Mouse (Mus musculus) ES-E14 (cell line): ENCODE data around the gene Krtap5-1. TPM values are rescaled to one million over a fixed set of nuclear protein-coding genes. Genes with fewer than 3 reads are reported as not detected.
A peak's percentile ranks its signal among the peaks of the same experiment; 100 is the strongest.
"Not testable (repeated sequence)": the region's sequence is repeated elsewhere in the genome, so short reads cannot be mapped to it uniquely, and the experiment has no call there.

Source experiments
- DNase-seq: peaks from one replicate; pipeline ENCODE4 v3.0.0-alpha.2; 2013; ENCODE audit warnings: low read depth, low spot score
- H3K27ac ChIP-seq: 2 replicates; pipeline ENCODE4 v1.5.1; 2012; ENCODE audit warnings: low read depth, mild to moderate bottlenecking, low read length, moderate library complexity, mixed read lengths; ENCODE audit not compliant: poor library complexity, insufficient read depth, severe bottlenecking
- H3K36me3 ChIP-seq: 2 replicates; pipeline ENCODE4 v1.6.1; 2012; ENCODE audit warnings: mild to moderate bottlenecking, low read length, moderate library complexity, mixed read lengths; ENCODE audit not compliant: control insufficient read depth, poor library complexity, insufficient read depth, severe bottlenecking
- H3K4me1 ChIP-seq, 2 experiments: fragments of 150-350 bp in 1 of 2; sonication (generic) in 1 of 2; 2 replicates each; pipeline ENCODE4 v1.6.1; 2012; ENCODE audit warnings: low read length in 2 of 2, mild to moderate bottlenecking in 1 of 2, mixed read lengths in 1 of 2; ENCODE audit not compliant: control insufficient read depth in 2 of 2, insufficient read depth in 2 of 2, poor library complexity in 1 of 2
- H3K4me3 ChIP-seq, 2 experiments: fragments of 150-350 bp in 1 of 2; sonication (generic) in 1 of 2; 2 replicates each; pipeline ENCODE4 v1.5.1; 2012; ENCODE audit warnings: low read length in 2 of 2, low read depth in 1 of 2, mild to moderate bottlenecking in 1 of 2, mixed read lengths in 1 of 2; ENCODE audit not compliant: insufficient read depth in 1 of 2, poor library complexity in 1 of 2, severe bottlenecking in 1 of 2
- H3K9ac ChIP-seq: 2 replicates; pipeline ENCODE4 v1.6.1; 2012; ENCODE audit warnings: low read depth, mild to moderate bottlenecking, low read length, mixed read lengths; ENCODE audit not compliant: poor library complexity, insufficient read depth, severe bottlenecking
- H3K9me3 ChIP-seq: fragments of 150-350 bp; sonication (generic); 2 replicates; pipeline ENCODE4 v1.6.1; 2012; ENCODE audit warnings: low read depth, mild to moderate bottlenecking, low read length; ENCODE audit not compliant: control insufficient read depth, insufficient read depth
- CHD2 ChIP-seq: IDR thresholded peaks from 2 replicates; pipeline ENCODE4 v1.6.1; 2014; ENCODE audit warnings: mild to moderate bottlenecking, low read depth, low read length, inconsistent platforms
- HCFC1 ChIP-seq: IDR thresholded peaks from 2 replicates; pipeline ENCODE4 v1.6.1; 2012; ENCODE audit warnings: low read length, inconsistent platforms, borderline replicate concordance; ENCODE audit not compliant: insufficient read depth
- MAFK ChIP-seq: IDR thresholded peaks from 2 replicates; pipeline ENCODE4 v1.6.1; 2014; ENCODE audit warnings: mild to moderate bottlenecking, low read depth, low read length, inconsistent platforms; ENCODE audit not compliant: insufficient read depth
- ZC3H11A ChIP-seq: IDR thresholded peaks from 2 replicates; pipeline ENCODE4 v1.6.1; 2012; ENCODE audit warnings: low read depth, mild to moderate bottlenecking, inconsistent platforms, low read length, borderline replicate concordance
- ZNF384 ChIP-seq: IDR thresholded peaks from 2 replicates; pipeline ENCODE4 v1.6.1; 2012; ENCODE audit warnings: low read depth, low read length, inconsistent platforms
- in situ Hi-C, 2 experiments: fragments of 600-800 bp; cut with MboI; formaldehyde crosslinking; loops; one replicate each; pipeline ENCODE4 v1.15.1; 2025; ENCODE audit warnings: low sequenced_read_pairs in 2 of 2, inconsistent platforms in 1 of 2; ENCODE audit not compliant: unreplicated experiment in 2 of 2
- total RNA-seq: library from RNA; depleted of rRNA; stranded (reverse); fragments of 300-350 nt; gene quantifications from 2 replicates; pipeline ENCODE4 v1.2.3, GENCODE M21; 2012

Gene Krtap5-1
- total RNA-seq, 1 experiment, result not detected

- TF ChIP-seq ZNF384 (no peak), CHD2 (no peak), HCFC1 (no peak), ZC3H11A (no peak), MAFK (no peak)
- Histone ChIP-seq H3K36me3 (no peaks in the 10 kb centered on the region), H3K4me3 (no peak overlapping the region), H3K4me1 (peaks cover 0 to 3% of the 10 kb centered on the region in 2 experiments; a peak in 1 of 4 replicates), H3K9ac (no peak overlapping the region), H3K9me3 (no peaks in the 10 kb centered on the region), H3K27ac (no peak overlapping the region)
- DNase-seq, result no peak
- in situ Hi-C loops, result no loop called here
These were observed 11.6 kb downstream of the Krtap5-1 start for GRCm38 (mm10) chr7:142285130-142285835.

GRCm38 (mm10) chr7:142284615-142285080 is 12.3 kb downstream of the Krtap5-1 start:
- no peak overlapping the region for H3K27ac ChIP-seq
- no peaks in the 10 kb centered on the region for H3K9me3 ChIP-seq

GRCm38 (mm10) chr7:142284023-142284591 is 12.8 kb downstream of the Krtap5-1 start:
- H3K9me3 ChIP-seq, result no peaks in the 10 kb centered on the region
- H3K36me3 ChIP-seq, result no peaks in the 10 kb centered on the region
- peak; percentile 74 for DNase-seq
- H3K4me1 ChIP-seq, result peaks cover 0 to 3% of the 10 kb centered on the region in 2 experiments; a peak in 1 of 4 replicates
- in situ Hi-C loops, result no loop called here
- H3K27ac ChIP-seq, result no peak overlapping the region
- H3K9ac ChIP-seq, result peak overlapping the region; percentile 70
- H3K4me3 ChIP-seq, result peak overlapping the region; percentile 63 to 69
- TF ChIP-seq ZNF384 (no peak), ZC3H11A (peak; percentile 43; the same call in 1 of the 2 replicates)

More at GRCm38 (mm10) chr7:142284615-142285080, 12.3 kb downstream of the Krtap5-1 start:
- H3K4me1 ChIP-seq, result peaks cover 0 to 3% of the 10 kb centered on the region in 2 experiments; a peak in 1 of 4 replicates
- no peaks in the 10 kb centered on the region for H3K36me3 ChIP-seq
- H3K4me3 ChIP-seq, result peak overlapping the region; percentile 63 to 69
- no peak for TF ChIP-seq ZC3H11A
- TF ChIP-seq HCFC1, result peak; percentile 61
- H3K9ac ChIP-seq, result peak overlapping the region; percentile 70
- peak; percentile 95 for DNase-seq
- in situ Hi-C loops, result no loop called here

GRCm38 (mm10) chr7:142282847-142283246 is 14.1 kb downstream of the Krtap5-1 start:
- DNase-seq, H3K27ac ChIP-seq, H3K9ac ChIP-seq, H3K9me3 ChIP-seq, H3K4me1 ChIP-seq, H3K4me3 ChIP-seq, H3K36me3 ChIP-seq, in situ Hi-C loops: not testable (repeated sequence)

- H3K36me3 ChIP-seq, H3K9ac ChIP-seq, DNase-seq, H3K4me1 ChIP-seq, H3K4me3 ChIP-seq, H3K27ac ChIP-seq, in situ Hi-C loops, H3K9me3 ChIP-seq: not testable (repeated sequence)
These were observed 17.6 kb downstream of the Krtap5-1 start for GRCm38 (mm10) chr7:142279291-142279690.

- H3K4me1 ChIP-seq, H3K27ac ChIP-seq, H3K9me3 ChIP-seq, in situ Hi-C loops, H3K9ac ChIP-seq, H3K36me3 ChIP-seq, H3K4me3 ChIP-seq: not testable (repeated sequence)
- peak; percentile 24 for DNase-seq
These were observed 18.7 kb downstream of the Krtap5-1 start for GRCm38 (mm10) chr7:142278183-142278582.

- H3K27ac ChIP-seq, H3K4me3 ChIP-seq, in situ Hi-C loops, H3K9ac ChIP-seq, H3K36me3 ChIP-seq, H3K9me3 ChIP-seq, DNase-seq, H3K4me1 ChIP-seq: not testable (repeated sequence)
These were observed 22.7 kb downstream of the Krtap5-1 start, which contains the start of gene Gm4559 for GRCm38 (mm10) chr7:142274263-142274662. TSS of gene Gm4559 (minus strand) at chr7:142274363.
